Mouse (Mus musculus) adrenal gland, adult (tissue): ENCODE measurements at regions not wholly inside any gene's neighbourhood (a gene's known extent, or its start where the extent isn't known, plus 50 kb on each side); places are given as distances from the start of the nearest gene placed in this dataset.
A peak's percentile ranks its signal among the peaks of the same experiment; 100 is the strongest.

Experiments used
- DNase-seq, 2 experiments: peaks; one replicate each; pipeline ENCODE4 v3.0.0; 2022 to 2023; ENCODE audit warnings: low spot score in 1 of 2; ENCODE audit not compliant: inconsistent age in 2 of 2

- no peak for DNase-seq
Observed at GRCm38 (mm10) chr6:144880098-144880497, 98.3 kb upstream of the Sox5 start.

GRCm38 (mm10) chr6:144876758-144877157 is 95.0 kb upstream of the Sox5 start:
- DNase-seq: no peak

GRCm38 (mm10) chr6:144875862-144876261 is 94.1 kb upstream of the Sox5 start:
- DNase-seq: no peak

- no peak for DNase-seq
Observed at GRCm38 (mm10) chr6:144874251-144874650, 92.5 kb upstream of the Sox5 start.

- no peak for DNase-seq
Observed at GRCm38 (mm10) chr6:144870949-144871348, 89.2 kb upstream of the Sox5 start.

GRCm38 (mm10) chr6:144867333-144867732 is 85.6 kb upstream of the Sox5 start:
- DNase-seq: peak in 1 of 2 experiments; percentile 21

- no peak for DNase-seq
Observed at GRCm38 (mm10) chr6:144864026-144864425, 82.2 kb upstream of the Sox5 start.

GRCm38 (mm10) chr6:144863430-144863994 is 81.7 kb upstream of the Sox5 start:
- DNase-seq: no peak

- DNase-seq: no peak
Observed at GRCm38 (mm10) chr6:144841510-144841909, 59.7 kb upstream of the Sox5 start.

GRCm38 (mm10) chr6:144839383-144839782 is 57.6 kb upstream of the Sox5 start:
- no peak for DNase-seq

- DNase-seq: peak; percentile 40 to 74
Observed at GRCm38 (mm10) chr6:144834323-144835183, 52.8 kb upstream of the Sox5 start.
